In the genomic region with DNA sequence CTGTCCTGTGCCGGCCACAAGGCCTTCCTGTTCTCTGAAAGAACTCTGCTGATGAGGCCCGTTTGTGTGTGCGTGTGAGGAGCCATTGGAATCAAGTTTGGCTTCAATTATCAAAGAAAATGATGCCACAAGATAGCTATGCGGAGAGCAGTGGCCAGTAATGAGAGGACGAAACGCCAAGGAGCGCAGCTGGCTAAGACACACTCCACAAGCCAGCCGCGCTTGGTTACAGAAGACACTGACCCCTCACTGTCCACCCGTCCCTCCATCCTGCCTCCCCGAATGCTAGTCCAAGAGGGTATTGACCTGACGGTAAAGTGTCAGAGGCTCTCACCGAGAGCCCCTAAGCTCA, we compare ENCODE assay signal across 9 mouse cellular contexts. TPM values are rescaled to one million over a fixed set of nuclear protein-coding genes. Genes with fewer than 3 reads are reported as not detected.
DNase-seq lines count a peak whose midpoint lies in the region; ATAC-seq and TF ChIP-seq lines count a peak whose summit lies in the region.
"Had no signal": no experiment of that assay in that cellular context is flagged by ENCODE, and none has a peak within 500 bp of the region (broad histone marks: within the 10 kb centered on the region; RNA-seq: fewer than 3 reads in every experiment).

No protein-coding gene starts in this region.

- intact Hi-C loops in left cerebral cortex, adult 2 months (cut with DNase I) = no loop called here
- intact Hi-C loops in left cerebral cortex, postnatal 10 days (cut with DNase I) = loop anchor here (5.0 kb wide), 2 partner anchors 105 to 265 kb away; no protein-coding TSS in a partner anchor

- H3K4me1 ChIP-seq in forebrain, embryonic 12.5 days = peaks cover 95% of the 10 kb centered on the region
- peaks cover 54% of the 10 kb centered on the region for H3K4me1 ChIP-seq in hindbrain, postnatal 0 days (ENCODE audit: insufficient read depth, low read length)
- peaks cover 93% of the 10 kb centered on the region for H3K4me1 ChIP-seq in neural tube, embryonic 15.5 days

- H3K4me3 ChIP-seq in left cerebral cortex, adult 2 months = no peak overlapping the region
- H3K4me3 ChIP-seq in forebrain, embryonic 12.5 days (replicated peaks) = peak overlapping the region; percentile 92
- H3K4me3 ChIP-seq in hindbrain, postnatal 0 days (ENCODE audit: low read length) = peak overlapping the region; percentile 10
- no peak overlapping the region for H3K4me3 ChIP-seq in neural tube, embryonic 15.5 days (replicated peaks)

- 29% methylated on average over 13 of the region's 13 CpGs for WGBS in forebrain, embryonic 12.5 days
- WGBS in hindbrain, postnatal 0 days = 17% methylated on average over 13 of the region's 13 CpGs
- 33% methylated on average over 13 of the region's 13 CpGs for WGBS in neural tube, embryonic 15.5 days

- H3K9ac ChIP-seq in forebrain, embryonic 12.5 days = peak overlapping the region; percentile 47
- H3K9ac ChIP-seq in hindbrain, postnatal 0 days (replicated peaks; ENCODE audit: low read length) = 0 out of 2 replicates have a peak overlapping the region, but pooled peaks have one; percentile 5
- H3K9ac ChIP-seq in neural tube, embryonic 15.5 days (replicated peaks) = peak overlapping the region; percentile 14; the same call in 1 of the 2 replicates

- peaks cover 6% of the 10 kb centered on the region; the same call in 1 of the 2 replicates for H3K27me3 ChIP-seq in forebrain, embryonic 12.5 days
- no peaks in the 10 kb centered on the region for H3K27me3 ChIP-seq in hindbrain, postnatal 0 days (ENCODE audit: insufficient read depth, low read length)
- no peaks in the 10 kb centered on the region for H3K27me3 ChIP-seq in neural tube, embryonic 15.5 days (replicated peaks)

- peaks cover 26% of the 10 kb centered on the region for H3K36me3 ChIP-seq in forebrain, embryonic 12.5 days (replicated peaks)
- peaks cover 6% of the 10 kb centered on the region; the same call in 1 of the 2 replicates for H3K36me3 ChIP-seq in hindbrain, postnatal 0 days (ENCODE audit: insufficient read depth, low read length)
- H3K36me3 ChIP-seq in neural tube, embryonic 15.5 days = peaks cover 8% of the 10 kb centered on the region

- no peaks in the 10 kb centered on the region for H3K9me3 ChIP-seq in forebrain, embryonic 12.5 days
- no peaks in the 10 kb centered on the region for H3K9me3 ChIP-seq in hindbrain, postnatal 0 days (ENCODE audit: low read length)
- no peaks in the 10 kb centered on the region for H3K9me3 ChIP-seq in neural tube, embryonic 15.5 days (replicated peaks)

- ATAC-seq in forebrain, embryonic 12.5 days (ENCODE audit: low FRiP score) = no peak
- ATAC-seq in hindbrain, postnatal 0 days = no peak
- ATAC-seq in neural tube, embryonic 15.5 days (ENCODE audit: low FRiP score) = no peak
- ATAC-seq: intestine, embryonic 16.5 days had no signal

- DNase-seq in left cerebral cortex, adult 2 months (ENCODE audit: extremely low spot score in 1 of 2, low spot score in 2 of 2) = no peak
- DNase-seq in left cerebral cortex, postnatal 10 days (ENCODE audit: extremely low spot score in 1 of 2, low spot score in 2 of 2) = no peak
- no peak for DNase-seq in hindbrain, postnatal 0 days (ENCODE audit: low spot score)
- no peak for DNase-seq in urinary bladder, adult 18-20 months (ENCODE audit: low spot score in 2 of 2)
- DNase-seq in ovary, postnatal 10 days (ENCODE audit: low spot score) = no peak
- DNase-seq: thymus, postnatal 36 days had no signal

- H3K27ac ChIP-seq in left cerebral cortex, adult 2 months = peak overlapping the region; percentile 21; the same call in 1 of the 2 replicates
- peak overlapping the region; percentile 10 for H3K27ac ChIP-seq in forebrain, embryonic 12.5 days
- H3K27ac ChIP-seq in hindbrain, postnatal 0 days = peak overlapping the region; percentile 23
- H3K27ac ChIP-seq in neural tube, embryonic 15.5 days (replicated peaks) = 0 out of 2 replicates have a peak overlapping the region, but pooled peaks have one; percentile 11

- TF ChIP-seq CTCF in left cerebral cortex, adult 2 months (IDR thresholded peaks at IDR 0.05) = no peak
- TF ChIP-seq CTCF in hindbrain, postnatal 0 days (IDR thresholded peaks at IDR 0.05; ENCODE audit: low read depth) = no peak

- H3K4me2 ChIP-seq in forebrain, embryonic 12.5 days = peak overlapping the region; percentile 88
- H3K4me2 ChIP-seq in hindbrain, postnatal 0 days (ENCODE audit: low read depth, low read length) = peak overlapping the region; percentile 93
- peak overlapping the region; percentile 92 for H3K4me2 ChIP-seq in neural tube, embryonic 15.5 days

RNA-seq across cellular contexts. Expression of a gene that starts 6.9 kb away (rescaled TPM):
- 10 to 100 TPM; 34.0 to 38.7 TPM for total RNA-seq in left cerebral cortex, adult 2 months (2021)
- 10 to 100 TPM; 30.6 to 31.6 TPM for total RNA-seq in left cerebral cortex, postnatal 10 days (2021)
- 14.8 and 17.4 TPM in 2 replicates for polyA plus RNA-seq in forebrain, embryonic 12.5 days (2016; fragmentation: Nextera tagmentation; extraction: Ambion mirVana)
- total RNA-seq in hindbrain, postnatal 0 days (2014; rRNA removed) = 31.8 and 38.0 TPM in 2 replicates
- 5.9 and 6.0 TPM in 2 replicates for polyA plus RNA-seq in hindbrain, postnatal 0 days (2015; fragmentation: Nextera tagmentation; extraction: Ambion mirVana)
- polyA plus RNA-seq in neural tube, embryonic 15.5 days (2015; fragmentation: Nextera tagmentation; extraction: Ambion mirVana) = 6.1 and 6.3 TPM in 2 replicates

Comparison
In these comparisons a context has a peak if more than half of its experiments do, and no peak if none do; other contexts are left out.
1. H3K4me3 ChIP-seq: peak in forebrain, embryonic 12.5 days (single experiment) and hindbrain, postnatal 0 days (single experiment); none in left cerebral cortex, adult 2 months (single experiment) and neural tube, embryonic 15.5 days (single experiment).
2. Peak in every context shown above with its lines, with median percentiles within 50 percentile points of each other: H3K27ac ChIP-seq, H3K4me2 ChIP-seq and H3K9ac ChIP-seq.